Mouse (Mus musculus) layer of hippocampus, adult 18-20 months (tissue): ENCODE results near the gene Sgo2a. TPM values are rescaled to one million over a fixed set of nuclear protein-coding genes. Genes with fewer than 3 reads are reported as not detected.
"Not testable (repeated sequence)": the region's sequence is repeated elsewhere in the genome, so short reads cannot be mapped to it uniquely, and the experiment has no call there.

ENCODE experiments used
- DNase-seq, 2 experiments: peaks; one replicate each; pipeline ENCODE4 v3.0.0; 2022; ENCODE audit warnings: low spot score in 2 of 2
- long read RNA-seq: library from polyadenylated mRNA; stranded (forward); transcript quantifications from one replicate; pipeline ENCODE4 v2.0.0, GENCODE M21; 2021
- total RNA-seq, 2 experiments: library from RNA; stranded (reverse); gene quantifications; 2 replicates each; pipeline ENCODE4 v1.2.3; 2021

The Sgo2a gene
- under 1 TPM; 0.18 to 0.22 TPM for total RNA-seq
- long read RNA-seq, full-length matches to known transcripts = 1 of 1 reads
- long read RNA-seq, partial matches to known transcripts = 0 of 1 reads
- long read RNA-seq, other reads (novel, unspliced or antisense) = 0 of 1 reads

DNA sequence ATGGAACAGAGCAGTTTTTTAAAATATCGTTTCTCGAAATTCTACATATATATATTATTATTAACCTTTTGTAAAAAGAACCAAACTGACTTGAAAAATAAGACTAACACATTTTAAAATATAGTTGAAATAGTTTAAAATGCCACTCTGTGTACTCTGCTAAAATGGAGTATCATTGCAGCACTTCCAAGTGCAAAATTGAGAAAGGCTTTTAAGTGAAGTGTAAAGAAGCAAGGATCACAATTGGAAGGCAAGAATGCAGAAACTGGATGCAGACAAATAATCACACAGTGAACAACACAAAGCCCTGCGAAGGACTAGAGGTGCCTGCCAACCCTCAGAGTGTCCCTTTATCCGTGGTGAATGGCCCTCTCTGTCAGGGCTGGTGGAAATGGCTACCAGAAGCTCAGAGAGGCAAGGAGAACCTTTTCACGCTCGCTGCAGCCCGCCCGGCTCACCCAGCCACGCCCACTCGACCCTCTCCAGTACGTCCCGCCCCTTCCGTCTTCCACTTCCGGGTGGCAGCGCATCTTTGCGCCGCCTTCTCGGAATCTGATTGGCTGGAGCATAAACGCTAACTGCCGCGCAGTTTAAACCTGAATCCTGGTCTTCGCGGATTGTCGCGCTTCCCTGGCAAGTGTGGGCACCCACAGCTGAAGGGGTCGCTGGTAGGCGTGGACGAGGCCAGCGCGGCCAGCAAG lies at the start of gene Sgo2a:
Sgo2a (plus strand) TSS at position 540 of the 701 bp plus-strand sequence.
- DNase-seq = peak; percentile 81 to 92

DNA sequence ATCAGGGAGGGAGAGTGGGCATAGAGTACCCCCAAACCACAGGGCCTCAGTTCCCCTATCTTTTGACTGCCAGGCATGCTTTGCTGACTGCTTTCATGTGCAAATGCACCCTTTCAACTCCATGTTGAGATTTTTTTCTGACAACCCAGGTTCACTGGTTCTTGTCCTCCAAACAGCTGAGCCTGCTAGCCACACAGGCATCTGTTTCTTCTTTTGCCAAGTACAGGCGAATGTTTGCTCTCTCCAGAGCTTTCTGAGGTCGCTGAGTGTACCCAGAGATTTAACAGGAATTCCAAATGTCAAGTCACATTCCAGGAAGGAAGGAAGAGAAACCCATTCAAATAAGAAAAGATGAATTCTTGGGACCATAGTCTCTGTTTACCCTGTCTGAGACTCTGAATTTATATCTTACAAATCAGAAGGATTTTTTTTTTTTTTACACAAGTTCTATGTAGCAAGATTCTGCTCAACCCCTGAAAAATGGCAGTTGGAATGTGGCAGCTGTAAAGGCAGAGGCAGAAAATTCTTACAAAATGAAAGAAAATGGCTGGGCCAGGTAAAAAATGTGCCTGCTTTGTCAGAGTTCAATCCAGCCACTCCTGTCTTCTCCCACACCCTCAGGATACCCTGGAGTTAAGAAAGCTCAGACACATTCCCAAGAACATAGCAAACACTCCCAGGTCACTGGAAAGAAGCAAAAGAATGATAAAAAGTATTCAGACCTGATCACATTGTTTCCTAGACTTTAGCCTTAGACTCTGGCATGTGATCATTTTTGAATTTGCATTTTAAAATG lies 48.0 kb upstream of the Sgo2a start:
- DNase-seq = no peak

DNA sequence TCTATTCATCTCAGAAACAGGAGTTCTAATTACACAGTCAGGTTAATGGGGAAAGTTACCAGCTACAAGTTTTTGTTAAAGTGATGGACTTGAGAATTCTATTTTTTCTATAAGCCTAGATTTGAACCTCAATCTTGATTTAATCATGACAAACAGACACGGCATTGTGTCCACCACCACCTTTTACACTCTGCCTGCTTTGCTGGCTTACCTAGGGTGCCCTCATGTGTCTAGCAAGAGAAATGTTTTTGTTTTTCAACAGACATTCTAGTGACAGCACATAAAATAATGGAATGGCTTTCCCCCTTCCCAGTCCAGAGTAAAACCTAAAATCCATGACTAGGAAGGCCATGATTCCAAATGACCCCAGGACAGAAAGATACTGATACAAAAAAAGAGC lies 46.6 kb upstream of the Sgo2a start:
- DNase-seq = peak in 1 of 2 experiments; percentile 30

DNA sequence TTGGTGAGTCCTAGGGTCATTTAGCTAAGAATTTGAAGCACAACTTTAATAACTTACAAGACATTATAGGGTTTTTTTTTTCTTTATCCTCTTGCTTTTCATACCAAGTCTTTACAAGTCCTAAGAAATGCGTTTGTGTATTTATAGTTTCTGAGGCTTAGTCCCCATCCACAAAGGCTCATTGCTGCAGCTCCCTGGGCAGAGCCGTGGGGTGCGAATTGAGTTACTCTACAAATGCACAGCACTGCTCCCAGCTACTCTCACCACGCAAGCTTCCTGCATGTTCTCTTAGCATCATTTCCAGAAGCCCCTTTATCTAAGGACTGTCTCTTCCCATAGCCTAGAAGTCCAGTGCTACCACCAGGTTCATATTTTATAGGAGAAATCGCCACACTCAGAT lies 46.1 kb upstream of the Sgo2a start:
- DNase-seq = no peak

DNA sequence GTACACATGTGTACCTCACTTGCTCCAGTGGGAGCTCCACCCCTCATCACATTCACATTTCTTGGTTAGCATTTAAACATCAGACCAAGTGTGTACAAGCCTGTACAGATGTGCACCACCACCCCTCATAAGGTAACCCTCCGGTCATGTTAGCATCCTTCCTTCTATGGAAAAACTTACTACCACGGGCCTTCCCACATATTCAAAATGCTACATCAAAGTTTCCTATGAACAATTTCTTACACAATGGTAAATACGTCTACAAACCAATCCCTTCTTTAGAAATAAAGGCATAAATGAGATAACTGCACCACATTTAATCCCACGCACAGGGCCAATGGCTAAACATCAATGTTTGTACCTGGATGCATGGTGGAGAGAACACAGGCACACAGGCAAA lies 43.3 kb upstream of the Sgo2a start:
- DNase-seq = no peak

DNA sequence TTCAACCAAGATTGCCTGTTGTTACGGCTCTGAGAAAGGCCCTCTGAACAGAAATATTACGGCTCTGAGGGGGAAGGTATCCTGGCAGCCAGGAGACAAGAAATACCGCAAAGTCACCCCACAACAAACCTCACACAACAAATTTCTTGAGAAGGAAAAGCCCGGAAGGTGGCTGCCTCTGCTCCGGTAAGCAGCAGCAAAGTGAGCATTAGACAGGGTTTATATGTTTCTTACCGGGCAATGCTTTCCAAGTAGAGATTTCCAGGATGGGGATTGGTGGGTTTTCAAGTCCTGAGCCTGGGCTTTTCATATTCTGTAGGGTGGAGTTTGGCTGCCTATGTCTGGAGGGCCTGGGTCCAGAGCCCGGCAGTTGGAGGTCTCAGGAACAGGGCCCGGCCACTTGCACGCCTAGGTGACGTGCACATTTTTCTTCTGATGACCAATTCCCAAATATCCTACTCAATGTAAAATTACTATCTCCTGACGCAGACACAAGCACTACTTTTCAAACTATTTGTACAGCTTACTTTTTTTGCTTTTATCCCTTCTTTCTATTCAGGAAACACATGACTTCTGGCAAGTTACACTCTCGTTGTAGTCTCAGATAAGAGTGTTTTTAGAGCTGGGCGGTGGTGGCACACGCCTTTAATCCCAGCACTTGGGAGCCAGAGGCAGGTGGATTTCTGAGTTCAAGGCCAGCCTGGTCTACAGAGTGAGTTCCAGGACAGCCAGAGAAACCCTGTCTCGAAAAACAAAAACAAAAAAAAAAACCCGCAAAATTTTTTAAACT lies 42.0 kb upstream of the Sgo2a start:
- DNase-seq = no peak

DNA sequence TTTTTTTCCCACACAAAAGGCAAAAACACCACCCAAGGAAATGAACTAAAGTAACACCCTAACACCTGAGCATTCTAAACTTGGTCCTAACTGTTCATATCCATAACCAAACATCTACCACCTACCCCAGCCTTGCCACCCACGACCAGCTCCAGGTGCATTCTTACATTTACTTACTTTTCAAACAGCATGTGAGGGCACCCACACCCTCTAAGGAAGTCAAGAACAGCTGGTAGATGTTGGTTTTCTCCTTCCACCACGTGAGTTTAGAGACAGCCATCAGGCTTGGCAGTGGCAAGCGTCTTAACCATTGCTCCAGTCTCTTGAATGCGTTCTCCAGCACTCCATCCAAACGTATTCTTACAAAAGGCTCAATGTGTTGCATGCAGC lies 41.4 kb upstream of the Sgo2a start:
- DNase-seq = no peak

DNA sequence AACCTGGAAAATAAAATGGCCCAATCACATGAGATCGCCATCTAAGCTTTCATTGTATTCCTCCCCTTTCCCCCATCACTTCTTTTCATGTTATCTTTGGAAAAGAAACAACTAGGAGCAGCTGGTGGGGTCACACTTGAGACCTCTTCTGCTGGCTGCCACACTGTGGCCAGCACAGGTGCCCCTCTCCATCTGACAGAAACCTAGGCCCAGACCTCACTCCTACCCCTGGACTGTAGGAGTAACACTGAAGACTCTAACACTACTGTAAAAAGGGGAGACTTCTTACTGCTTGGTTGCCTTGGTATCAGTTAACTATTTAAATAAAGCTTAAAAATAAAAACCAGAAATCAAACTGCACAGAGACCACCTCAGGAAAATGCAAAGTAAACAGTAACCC lies 40.0 kb upstream of the Sgo2a start:
- DNase-seq = no peak

DNA sequence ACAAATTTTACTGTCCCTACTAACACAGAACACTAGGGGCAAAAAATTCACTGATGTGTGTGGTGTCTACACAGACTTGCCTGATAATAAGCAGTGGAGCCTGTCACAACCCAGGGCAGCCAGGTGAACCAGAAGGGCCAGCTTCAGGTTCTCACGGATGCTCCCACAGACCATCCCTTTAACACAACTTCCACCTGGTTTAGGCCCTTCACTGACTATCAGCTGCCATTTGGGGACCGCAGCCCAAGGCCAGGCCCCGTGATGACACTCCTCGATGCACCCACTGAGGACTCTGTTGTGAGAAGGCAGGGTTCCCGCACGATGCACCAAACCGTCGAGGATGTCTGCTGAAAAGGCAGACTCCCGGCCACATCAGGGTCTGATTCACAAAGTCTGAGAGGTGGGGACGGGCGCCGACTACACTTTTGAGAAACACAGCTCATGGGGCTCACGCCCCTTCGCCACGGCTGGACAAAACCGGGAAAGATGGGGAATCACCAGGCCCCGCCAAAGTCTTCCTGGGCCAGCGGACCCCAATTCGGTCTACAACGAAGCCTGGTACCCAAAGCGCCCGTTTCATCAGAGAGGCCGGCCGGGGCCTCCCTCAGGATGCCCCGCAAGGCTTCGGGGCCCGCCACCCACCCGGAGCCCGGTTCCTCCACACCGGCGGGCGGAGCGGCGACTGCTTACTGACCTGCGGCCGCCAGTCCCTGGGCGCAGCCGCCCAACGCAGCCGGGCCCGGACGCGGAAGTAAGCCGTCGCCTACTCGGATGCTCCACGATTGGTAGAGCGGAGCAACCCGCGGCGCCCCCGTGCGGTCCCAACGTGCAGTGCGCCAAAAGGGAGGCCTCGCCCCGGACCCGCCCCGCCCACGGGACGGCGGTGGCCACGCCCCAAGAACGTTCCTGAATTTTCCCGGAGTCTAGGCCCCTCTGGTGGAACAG lies 26.2 kb upstream of the Sgo2a start:
- peak; percentile 90 to 97 for DNase-seq

DNA sequence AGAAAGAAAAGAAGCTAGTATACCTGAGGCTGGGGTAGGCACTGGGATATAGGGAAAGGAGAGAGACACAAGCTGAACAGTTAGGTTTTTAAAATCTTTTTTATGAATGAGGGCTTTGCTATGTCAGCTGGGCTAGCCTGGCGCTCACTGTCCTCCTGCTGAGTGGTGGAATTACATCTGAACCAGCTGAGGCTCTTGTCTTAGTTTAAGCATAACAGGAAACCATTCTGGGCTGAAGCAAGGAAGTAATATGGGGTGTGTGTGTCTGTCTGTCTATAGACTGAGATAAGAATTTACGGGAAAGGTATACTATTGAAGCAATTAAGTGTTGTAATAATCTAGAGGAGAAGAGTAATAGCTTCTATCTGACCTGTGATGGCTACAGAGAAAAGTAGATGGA lies 24.2 kb upstream of the Sgo2a start:
- no peak for DNase-seq

DNA sequence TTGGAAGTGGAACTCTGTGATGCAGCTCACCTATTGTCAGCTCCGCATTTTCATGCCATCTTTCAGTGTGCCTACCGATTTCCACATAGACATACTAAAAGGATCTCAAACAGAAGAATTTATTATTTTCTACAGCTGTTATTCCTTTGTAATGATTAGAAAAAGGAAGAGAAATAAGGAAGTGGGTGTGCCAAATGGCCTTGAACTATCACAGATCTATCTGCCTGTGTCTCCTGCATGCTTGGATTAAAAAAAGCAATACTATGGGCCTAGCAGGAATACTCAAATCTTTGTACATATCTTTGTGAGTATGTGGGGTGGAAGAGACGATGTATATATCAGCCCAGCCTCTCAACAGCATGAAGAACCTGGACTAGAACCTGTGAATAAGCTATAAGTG lies 18.9 kb upstream of the Sgo2a start:
- no peak for DNase-seq

DNA sequence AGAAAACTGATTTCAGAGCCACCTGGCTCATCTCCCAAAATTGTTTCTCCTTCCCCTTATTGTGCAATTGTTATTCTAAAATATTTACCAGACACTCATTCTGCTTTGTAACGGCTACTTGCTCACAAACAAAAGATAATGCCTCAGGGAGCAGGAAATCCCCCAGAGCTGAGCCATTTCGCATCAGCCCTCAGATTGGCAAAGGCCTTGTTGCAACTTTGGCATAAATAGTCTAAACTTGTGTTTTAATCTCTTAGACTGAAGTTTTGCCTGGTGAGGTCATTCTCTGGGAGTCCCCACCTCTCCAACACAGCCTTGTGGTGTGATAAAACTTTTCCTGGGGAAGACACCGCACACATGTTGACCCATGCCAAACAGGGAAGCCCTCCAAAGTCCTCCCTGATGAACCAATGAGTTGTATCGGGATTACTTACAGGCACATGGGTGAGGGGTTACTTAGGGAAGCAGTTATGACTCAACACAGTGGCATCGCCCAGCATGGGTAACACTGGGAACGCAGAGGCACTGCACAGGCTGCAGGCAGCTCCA lies 6.6 kb upstream of the Sgo2a start:
- DNase-seq = no peak

DNA sequence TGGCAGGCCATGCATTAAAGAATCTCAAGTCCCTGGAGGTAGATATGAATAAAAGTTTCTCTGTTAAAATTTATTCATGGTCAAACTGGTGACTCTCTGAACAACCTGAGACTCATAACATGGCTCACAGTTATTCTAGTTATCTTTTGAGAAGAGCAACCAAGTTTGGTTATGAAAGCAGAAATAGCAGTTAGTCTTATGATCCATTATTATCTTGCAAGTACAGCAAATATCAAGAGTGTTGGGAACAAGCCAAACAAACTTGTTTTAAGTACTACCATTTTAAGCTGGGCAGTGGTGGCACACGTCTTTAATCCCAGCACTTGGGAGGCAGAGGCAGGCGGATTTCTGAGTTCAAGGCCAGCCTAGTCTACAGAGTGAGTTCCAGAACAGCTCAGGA lies 4.5 kb upstream of the Sgo2a start:
- no peak for DNase-seq

DNA sequence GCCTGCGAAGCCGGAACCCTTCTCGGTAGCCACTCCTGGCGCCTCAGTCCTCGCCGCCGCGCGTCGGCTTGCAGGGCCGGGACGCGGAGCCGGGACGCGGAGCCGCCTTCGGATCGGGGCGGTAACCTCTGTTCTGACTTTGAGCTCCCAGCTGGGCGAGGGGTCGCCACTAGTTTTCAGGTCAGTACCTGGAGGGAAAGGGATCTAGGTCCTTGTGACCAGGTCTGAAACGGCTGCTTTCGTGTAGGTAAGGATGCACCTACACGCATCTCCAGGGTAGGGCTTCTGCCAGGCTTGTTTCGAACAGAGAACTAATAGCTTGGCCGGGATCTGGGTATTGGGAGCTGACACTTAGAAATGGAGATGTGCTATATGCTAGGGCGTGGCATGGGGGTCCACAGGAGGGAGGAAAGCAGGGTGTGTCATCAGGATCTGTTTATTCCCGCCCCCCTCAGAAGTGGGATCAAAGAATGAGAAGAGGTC lies 403 bp downstream of the Sgo2a start:
- DNase-seq = no peak

DNA sequence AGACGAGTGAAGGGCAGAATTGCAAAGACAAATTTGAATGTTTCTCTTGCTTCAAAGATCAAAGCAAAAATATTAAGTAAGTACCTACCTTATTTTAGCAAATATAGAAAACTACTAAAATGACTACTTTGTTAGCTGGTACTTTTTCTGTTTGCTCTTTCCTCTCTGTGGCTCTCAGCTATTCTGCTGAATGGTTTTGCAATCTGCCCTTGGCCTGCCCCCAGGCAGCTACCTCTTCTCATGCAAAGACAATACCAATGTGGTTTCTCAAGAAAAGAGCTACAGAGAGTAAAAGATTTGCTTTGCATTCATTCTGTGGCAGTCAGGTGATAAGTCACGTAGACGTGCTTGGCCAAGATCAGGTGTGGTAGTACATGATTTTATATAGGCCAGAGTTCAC lies 2.4 kb downstream of the Sgo2a start:
- DNase-seq = no peak

DNA sequence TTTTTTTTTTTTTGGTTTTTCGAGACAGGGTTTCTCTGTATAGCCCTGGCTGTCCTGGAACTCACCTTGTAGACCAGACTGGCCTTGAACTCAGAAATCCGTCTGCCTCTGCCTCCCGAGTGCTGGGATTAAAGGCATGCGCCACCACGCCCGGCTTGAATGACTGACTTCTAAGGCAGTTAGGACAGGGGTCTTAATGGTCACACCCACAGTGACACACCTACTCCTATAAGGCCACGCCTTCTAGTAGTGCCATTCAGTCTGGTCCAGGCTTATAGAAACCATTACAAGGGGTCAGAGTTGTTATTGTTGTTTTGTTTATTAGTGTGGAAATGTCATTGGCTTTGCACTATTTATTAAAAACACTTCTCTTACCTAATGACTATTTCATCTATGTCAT lies 10.6 kb downstream of the Sgo2a start:
- DNase-seq = not testable (repeated sequence)

DNA sequence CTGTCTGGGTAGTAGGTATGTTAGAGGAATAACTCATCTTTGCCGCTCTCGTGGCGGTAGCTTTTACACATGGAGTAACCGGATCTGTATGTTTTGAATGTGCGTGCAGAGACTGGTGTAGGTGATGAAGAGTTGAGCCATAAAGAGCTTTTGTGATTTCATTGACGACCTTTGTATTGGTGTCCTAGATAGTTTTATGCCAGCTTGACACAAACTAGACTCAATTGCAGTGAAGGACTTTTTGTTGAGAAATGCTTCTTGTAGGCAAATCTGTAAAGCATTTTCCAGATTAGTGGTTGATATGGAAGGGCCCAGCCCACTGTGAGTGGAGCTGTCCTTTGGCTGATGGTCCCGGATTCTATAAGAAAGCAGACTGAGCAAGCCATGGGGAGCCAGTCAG lies 23.1 kb downstream of the Sgo2a start, which contains the start of gene Kctd18:
Kctd18 (minus strand) TSS at position 101 of the 400 bp plus-strand sequence.
- DNase-seq = no peak

DNA sequence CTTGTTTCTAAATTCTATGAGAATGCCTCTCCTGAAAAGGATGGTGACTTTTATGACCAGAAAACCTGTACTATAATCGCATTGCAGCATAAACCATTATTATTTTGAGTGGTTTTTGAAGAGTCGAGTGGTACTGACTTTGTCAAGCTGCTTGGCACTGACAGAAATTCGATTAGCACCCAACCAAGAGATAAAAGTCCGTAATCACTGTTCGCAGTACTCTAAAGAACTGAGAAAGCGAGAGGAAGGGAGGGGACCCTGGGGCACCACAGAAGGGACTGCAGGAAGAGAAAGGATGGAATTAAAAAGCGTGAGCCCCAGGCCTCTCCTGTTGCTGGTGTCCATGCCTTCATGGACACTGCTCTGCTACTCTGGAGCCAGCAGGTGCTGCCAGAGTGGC lies 31.9 kb downstream of the Sgo2a start:
- no peak for DNase-seq

DNA sequence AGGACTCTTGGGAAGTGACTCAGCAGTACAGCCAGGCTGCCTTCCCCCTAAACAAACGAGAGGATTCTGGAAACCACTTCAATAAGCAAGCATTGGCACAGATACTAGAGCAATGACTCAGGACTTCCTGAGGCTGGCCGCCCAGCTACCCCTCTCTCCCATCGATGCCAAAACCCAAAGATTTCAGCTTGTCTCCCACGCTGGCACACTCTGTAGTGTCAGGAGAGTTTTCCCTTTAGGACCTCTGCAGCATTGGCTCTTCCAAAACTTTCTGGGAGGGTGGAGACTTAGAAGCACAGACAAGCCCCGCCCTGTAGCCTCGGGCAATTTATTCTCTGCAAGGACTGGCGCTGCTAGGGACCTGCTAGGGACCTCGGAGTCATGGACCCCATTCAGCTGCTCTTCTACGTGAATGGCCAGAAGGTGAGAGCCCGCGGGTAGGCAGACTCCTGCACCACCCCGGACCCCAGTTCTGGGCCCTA lies 33.9 kb downstream of the Sgo2a start, which contains the start of gene Aox1:
Aox1 (plus strand) TSS at position 296 of the 482 bp plus-strand sequence.
- peak; percentile 30 to 49 for DNase-seq
